Mouse (Mus musculus) bone marrow macrophage, adult 2 months (primary cell): ENCODE data around the gene Srp54a.

ENCODE experiments used
- CTCF ChIP-seq: IDR thresholded peaks from 2 replicates; pipeline ENCODE4 v1.5.1; 2012; ENCODE audit warnings: low read depth, mild to moderate bottlenecking, low read length, moderate library complexity
- POLR2A ChIP-seq: IDR thresholded peaks from 2 replicates; pipeline ENCODE4 v1.6.1; 2012; ENCODE audit warnings: mild to moderate bottlenecking, low read depth, low read length, borderline replicate concordance

- TF ChIP-seq POLR2A (no peak), CTCF (no peak)
Observed at GRCm38 (mm10) chr12:55041011-55041410, 39.1 kb upstream of the Srp54a start.
